Mouse (Mus musculus) adrenal gland, adult 18-20 months (tissue): ENCODE data around the gene Ltbp2. TPM values are rescaled to one million over a fixed set of nuclear protein-coding genes. Genes with fewer than 3 reads are reported as not detected.

Experiments
- DNase-seq, 2 experiments: peaks; one replicate each; pipeline ENCODE4 v3.0.0; 2021 to 2022; ENCODE audit warnings: low spot score in 2 of 2
- long read RNA-seq, 2 experiments: library from polyadenylated mRNA; stranded (forward); transcript quantifications; one replicate each; pipeline ENCODE4 v2.0.0; 2021
- total RNA-seq, 2 experiments: library from RNA; stranded (reverse); gene quantifications; 1 replicate in 1 of 2; 2 replicates in 1 of 2; pipeline ENCODE4 v1.2.3; 2021

Gene Ltbp2
- total RNA-seq = 10 to 100 TPM in 1 of 2 experiments, 1 to 10 TPM in 1; 5.7 to 15.7 TPM
- long read RNA-seq, experiment 1, partial matches to known transcripts = 7 of 21 reads
- long read RNA-seq, experiment 1, other reads (novel, unspliced or antisense) = 14 of 21 reads
- long read RNA-seq, experiment 2, partial matches to known transcripts = 13 of 19 reads
- long read RNA-seq, experiment 2, other reads (novel, unspliced or antisense) = 6 of 19 reads

GRCm38 (mm10) chr12:84876481-84877121 lies at the start of gene Ltbp2:
Ltbp2 (minus strand) TSS chr12:84876532.
- peak; percentile 84 to 86 for DNase-seq

- DNase-seq = no peak
Observed at GRCm38 (mm10) chr12:84924324-84924723, 48.0 kb upstream of the Ltbp2 start.

- no peak for DNase-seq
Observed at GRCm38 (mm10) chr12:84921881-84922419, 45.6 kb upstream of the Ltbp2 start.

GRCm38 (mm10) chr12:84918809-84919208 lies 42.5 kb upstream of the Ltbp2 start:
- no peak for DNase-seq

GRCm38 (mm10) chr12:84917799-84918198 lies 41.5 kb upstream of the Ltbp2 start:
- DNase-seq = no peak

- no peak for DNase-seq
Observed at GRCm38 (mm10) chr12:84914959-84915358, 38.6 kb upstream of the Ltbp2 start.

- DNase-seq = no peak
Observed at GRCm38 (mm10) chr12:84912652-84913104, 36.3 kb upstream of the Ltbp2 start.

- DNase-seq = no peak
Observed at GRCm38 (mm10) chr12:84911640-84912039, 35.3 kb upstream of the Ltbp2 start.

- DNase-seq = no peak
Observed at GRCm38 (mm10) chr12:84910066-84910465, 33.7 kb upstream of the Ltbp2 start.

GRCm38 (mm10) chr12:84907627-84908480 lies 31.5 kb upstream of the Ltbp2 start:
- no peak for DNase-seq

GRCm38 (mm10) chr12:84907024-84907626 lies 30.8 kb upstream of the Ltbp2 start:
- DNase-seq = no peak

- DNase-seq = no peak
Observed at GRCm38 (mm10) chr12:84904399-84904798, 28.1 kb upstream of the Ltbp2 start.

GRCm38 (mm10) chr12:84900317-84900716 lies 24.0 kb upstream of the Ltbp2 start:
- DNase-seq = no peak

- no peak for DNase-seq
Observed at GRCm38 (mm10) chr12:84897322-84897721, 21.0 kb upstream of the Ltbp2 start.

- no peak for DNase-seq
Observed at GRCm38 (mm10) chr12:84896235-84896634, 19.9 kb upstream of the Ltbp2 start.

GRCm38 (mm10) chr12:84893648-84894628 lies 17.6 kb upstream of the Ltbp2 start:
- no peak for DNase-seq

- DNase-seq = no peak
Observed at GRCm38 (mm10) chr12:84890289-84890688, 14.0 kb upstream of the Ltbp2 start.

- peak; percentile 30 for DNase-seq
Observed at GRCm38 (mm10) chr12:84885107-84885876, 9.0 kb upstream of the Ltbp2 start.

GRCm38 (mm10) chr12:84884423-84885076 lies 8.2 kb upstream of the Ltbp2 start:
- no peak for DNase-seq
